ENCODE assay signal across 8 mouse cellular contexts in the genomic region with DNA sequence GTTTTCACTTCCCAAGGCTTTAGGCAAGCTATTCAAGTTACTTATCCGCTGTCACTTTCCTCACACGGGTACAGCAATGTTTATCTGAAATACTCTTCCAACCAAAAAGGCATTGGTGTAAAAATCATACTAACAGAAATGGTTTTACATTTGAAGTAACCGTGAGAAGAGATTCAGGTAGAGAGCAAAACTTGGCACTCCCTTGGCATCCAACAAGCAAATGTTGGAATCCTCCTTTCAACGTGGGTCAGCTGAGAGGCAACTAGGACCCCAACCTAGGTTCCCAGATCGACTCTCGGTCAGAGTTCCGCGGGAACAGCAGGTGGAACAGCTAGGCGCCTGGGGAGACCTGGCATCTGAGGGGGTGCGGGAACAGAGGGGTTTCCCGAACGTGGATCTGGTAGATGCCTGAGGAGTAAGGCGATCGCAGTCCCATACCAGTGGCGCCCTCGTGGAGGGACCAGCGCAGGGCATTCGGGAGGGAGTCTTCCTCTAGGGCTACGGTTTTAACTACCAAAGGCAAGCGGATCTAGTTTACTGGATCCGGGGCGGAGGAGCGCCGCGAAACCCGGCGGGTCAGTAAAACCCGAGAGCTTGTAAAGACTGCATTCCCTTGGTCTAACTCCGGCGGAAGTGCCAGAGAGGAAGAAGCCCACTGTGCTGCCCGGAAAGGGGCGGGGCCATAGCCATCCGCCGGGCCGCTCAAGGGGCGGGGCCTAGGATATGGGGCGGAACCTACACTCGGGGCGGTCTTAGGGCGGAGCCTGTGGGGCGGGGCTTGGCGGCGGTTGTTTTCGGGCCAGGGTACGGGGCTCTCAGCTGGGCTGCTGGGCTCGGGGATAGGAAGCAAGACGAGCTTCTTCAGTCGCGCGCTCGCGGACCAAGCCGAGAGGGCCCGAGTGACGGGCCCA. TPM values are rescaled to one million over a fixed set of nuclear protein-coding genes. Genes with fewer than 3 reads are reported as not detected.
DNase-seq lines count a peak whose midpoint lies in the region; ATAC-seq lines count a peak whose summit lies in the region.

TSS of gene Serinc5 (plus strand) at position 781 of the 911 bp plus-strand sequence.

- peak within 1 kb of the TSS; percentile 74 for H3K9ac ChIP-seq in embryonic facial prominence, embryonic 11.5 days (replicated peaks; ENCODE audit: low read length)
- H3K9ac ChIP-seq in midbrain, embryonic 11.5 days (ENCODE audit: low read length) = peak within 1 kb of the TSS; percentile 74

- H3K9me3 ChIP-seq in embryonic facial prominence, embryonic 11.5 days (replicated peaks; ENCODE audit: control insufficient read depth, low read length) = no peaks in the 10 kb centered on the region
- no peaks in the 10 kb centered on the region for H3K9me3 ChIP-seq in midbrain, embryonic 11.5 days (ENCODE audit: control insufficient read depth, low read length)

- H3K27ac ChIP-seq in embryonic facial prominence, embryonic 11.5 days (replicated peaks; ENCODE audit: low read depth, low read length) = peak within 1 kb of the TSS; percentile 79
- H3K27ac ChIP-seq in midbrain, embryonic 11.5 days (ENCODE audit: low read depth, low read length) = peak within 1 kb of the TSS; percentile 44; the same call in 1 of the 2 replicates

- peak within 1 kb of the TSS; percentile 87 for H3K4me2 ChIP-seq in embryonic facial prominence, embryonic 11.5 days (ENCODE audit: low read depth, low read length)
- H3K4me2 ChIP-seq in midbrain, embryonic 11.5 days = peak within 1 kb of the TSS; percentile 93

- no peaks in the 10 kb centered on the region for H3K4me1 ChIP-seq in embryonic facial prominence, embryonic 11.5 days (ENCODE audit: control insufficient read depth, insufficient read depth, low read length)
- H3K4me1 ChIP-seq in midbrain, embryonic 11.5 days (ENCODE audit: control insufficient read depth, insufficient read depth, low read length) = peaks cover 8% of the 10 kb centered on the region

- H3K27me3 ChIP-seq in embryonic facial prominence, embryonic 11.5 days (ENCODE audit: control insufficient read depth, insufficient read depth, low read length) = no peaks in the 10 kb centered on the region
- no peaks in the 10 kb centered on the region for H3K27me3 ChIP-seq in midbrain, embryonic 11.5 days (ENCODE audit: control insufficient read depth, insufficient read depth, low read length)

- intact Hi-C loops in left cerebral cortex, postnatal 4 days (cut with DNase I) = no loop called here

- DNase-seq in adrenal gland, postnatal 25 days = peak; percentile 98
- DNase-seq in embryonic facial prominence, embryonic 11.5 days (ENCODE audit: low spot score) = peak; percentile 96
- peak; percentile 94 for DNase-seq in kidney, adult 11 months
- DNase-seq in left cerebral cortex, postnatal 4 days = peak; percentile 98
- peak; percentile 100 for DNase-seq in midbrain, embryonic 11.5 days (ENCODE audit: low spot score, missing footprints)
- peak; percentile 96 for DNase-seq in right cerebral cortex, postnatal 4 days
- peak; percentile 98 for DNase-seq in yolk sac, embryonic 10.5 days (ENCODE audit: low spot score)

- WGBS in embryonic facial prominence, embryonic 11.5 days = under 1% methylated on average over 53 of the region's 55 CpGs
- WGBS in midbrain, embryonic 11.5 days = under 1% methylated on average over 55 of the region's 55 CpGs

- peak; percentile 99 for ATAC-seq in embryonic facial prominence, embryonic 11.5 days (replicated peaks; ENCODE audit: insufficient number of reproducible peaks, low FRiP score, low TSS enrichment, low read depth)
- peak; percentile 92 for ATAC-seq in granulocyte monocyte progenitor cell, adult 5-6 weeks (replicated peaks; ENCODE audit: poor library complexity, severe bottlenecking)
- ATAC-seq in midbrain, embryonic 11.5 days (ENCODE audit: low FRiP score) = peak; percentile 99

- H3K4me3 ChIP-seq in embryonic facial prominence, embryonic 11.5 days (ENCODE audit: low read depth, low read length) = peak within 1 kb of the TSS; percentile 74
- peak within 1 kb of the TSS; percentile 64 for H3K4me3 ChIP-seq in midbrain, embryonic 11.5 days (ENCODE audit: low read depth, low read length)

- no peaks in the 10 kb centered on the region for H3K36me3 ChIP-seq in embryonic facial prominence, embryonic 11.5 days (replicated peaks; ENCODE audit: control insufficient read depth, insufficient read depth, low read depth, low read length)
- H3K36me3 ChIP-seq in midbrain, embryonic 11.5 days (ENCODE audit: control insufficient read depth, insufficient read depth, low read length) = no peaks in the 10 kb centered on the region

RNA-seq across cellular contexts. Expression of gene Serinc5, which starts in this region (rescaled TPM):
- 57.9 and 74.2 TPM in 2 replicates for total RNA-seq in adrenal gland, postnatal 25 days (2021)
- polyA plus RNA-seq in embryonic facial prominence, embryonic 11.5 days (2014; fragmentation: Nextera tagmentation; extraction: Ambion mirVana) = 7.7 and 9.8 TPM in 2 replicates
- 3.9 and 8.7 TPM in 2 replicates for total RNA-seq in granulocyte monocyte progenitor cell, adult 5-6 weeks (2014; fragmentation: Nextera tagmentation)
- total RNA-seq in granulocyte monocyte progenitor cell, adult 5-6 weeks (2017) = 4.1 and 5.5 TPM in 2 replicates
- total RNA-seq in left cerebral cortex, postnatal 4 days (2021) = 10 to 100 TPM; 37.0 to 38.5 TPM
- polyA plus RNA-seq in midbrain, embryonic 11.5 days (2014; fragmentation: Nextera tagmentation; extraction: Ambion mirVana) = 9.0 and 9.7 TPM in 2 replicates

Comparison
In these comparisons a context has a peak if more than half of its experiments do, and no peak if none do; other contexts are left out.
1. Peak in every context shown above with its lines: DNase-seq, ATAC-seq, H3K4me3 ChIP-seq and H3K27ac ChIP-seq.